Mouse (Mus musculus): ENCODE results near the gene Tst.
A peak's percentile ranks its signal among the peaks of the same experiment; 100 is the strongest.

Gene Tst

GRCm38 (mm10) chr15:78429871-78430622 lies 24.3 kb upstream of the Tst start:
- no peak for DNase-seq (ENCODE audit: low spot score)

- DNase-seq (ENCODE audit: low spot score): no peak
These were observed 23.4 kb upstream of the Tst start for GRCm38 (mm10) chr15:78429139-78429459.

GRCm38 (mm10) chr15:78428391-78429138 lies 22.9 kb upstream of the Tst start, which contains the start of gene Kctd17:
Gene Kctd17, plus strand, starts transcription at chr15:78428564.
- DNase-seq (ENCODE audit: low spot score): peak; percentile 82

GRCm38 (mm10) chr15:78425230-78425629 lies 19.5 kb upstream of the Tst start:
- DNase-seq (ENCODE audit: low spot score): no peak

DNA sequence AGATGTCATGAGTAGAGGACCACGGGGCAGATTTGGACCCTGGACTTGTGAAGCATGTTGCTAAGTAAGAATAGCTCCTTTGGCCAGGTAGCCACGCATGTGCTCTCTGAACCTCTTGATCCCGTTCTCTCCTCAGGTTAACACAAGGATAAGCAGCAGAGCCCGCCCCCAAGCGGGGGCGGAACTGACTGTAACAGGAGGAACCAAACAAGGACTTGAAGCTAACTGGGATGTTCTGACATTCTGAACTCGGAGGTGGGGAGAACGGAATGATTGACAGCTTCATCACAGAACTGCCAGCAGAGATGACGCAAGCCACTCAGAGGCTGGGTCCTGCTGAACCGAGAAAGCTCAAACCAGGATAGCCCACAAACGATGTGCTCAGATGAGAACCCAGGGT lies 18.8 kb upstream of the Tst start:
- DNase-seq (ENCODE audit: low spot score): peak; percentile 86

- DNase-seq (ENCODE audit: low spot score): peak; percentile 79
These were observed 16.6 kb upstream of the Tst start for GRCm38 (mm10) chr15:78422046-78422956.

DNA sequence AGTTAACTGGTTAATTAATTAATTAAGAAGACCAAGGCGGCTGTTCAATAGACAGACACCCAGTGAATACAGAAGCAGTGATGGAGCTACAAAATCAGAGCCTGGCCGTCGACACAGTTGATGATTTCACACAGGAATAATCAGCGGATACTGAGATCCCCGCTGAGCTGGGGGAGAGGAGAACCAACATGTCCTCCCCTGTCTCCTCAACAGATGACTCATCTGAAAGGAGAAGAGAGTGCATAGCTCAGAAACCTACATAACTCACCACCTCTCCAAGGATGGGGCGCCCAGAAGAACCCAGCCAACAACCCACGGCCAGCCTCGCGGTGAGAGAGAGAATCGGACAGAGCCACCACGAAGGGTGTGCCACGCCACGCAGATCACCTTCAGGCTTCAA lies 14.7 kb upstream of the Tst start:
- DNase-seq (ENCODE audit: low spot score): no peak

DNA sequence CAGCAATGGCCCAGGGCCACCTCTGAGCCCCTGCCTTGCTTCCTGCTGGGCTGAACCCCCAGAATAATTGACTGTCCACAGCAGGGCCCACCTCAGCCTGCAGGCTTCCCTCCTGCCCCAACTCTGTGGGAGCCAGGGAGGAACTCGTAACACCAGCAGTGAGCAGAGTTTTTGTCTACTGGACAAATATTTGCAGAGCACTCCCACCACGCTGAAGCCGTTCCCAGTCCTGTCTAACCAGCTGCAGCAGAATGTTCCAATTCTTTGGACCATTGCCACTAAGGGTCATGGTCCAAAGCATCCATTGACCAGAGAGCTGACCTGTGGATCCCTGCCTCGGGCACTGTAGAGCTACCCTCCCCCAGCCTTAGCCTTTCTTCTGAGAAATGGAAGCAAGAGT lies 11.2 kb upstream of the Tst start:
- peak; percentile 89 for DNase-seq (ENCODE audit: low spot score)

- DNase-seq (ENCODE audit: low spot score): no peak
These were observed 8.4 kb upstream of the Tst start for GRCm38 (mm10) chr15:78414157-78414556.

GRCm38 (mm10) chr15:78413719-78414117 lies 8.0 kb upstream of the Tst start:
- DNase-seq (ENCODE audit: low spot score): no peak

DNA sequence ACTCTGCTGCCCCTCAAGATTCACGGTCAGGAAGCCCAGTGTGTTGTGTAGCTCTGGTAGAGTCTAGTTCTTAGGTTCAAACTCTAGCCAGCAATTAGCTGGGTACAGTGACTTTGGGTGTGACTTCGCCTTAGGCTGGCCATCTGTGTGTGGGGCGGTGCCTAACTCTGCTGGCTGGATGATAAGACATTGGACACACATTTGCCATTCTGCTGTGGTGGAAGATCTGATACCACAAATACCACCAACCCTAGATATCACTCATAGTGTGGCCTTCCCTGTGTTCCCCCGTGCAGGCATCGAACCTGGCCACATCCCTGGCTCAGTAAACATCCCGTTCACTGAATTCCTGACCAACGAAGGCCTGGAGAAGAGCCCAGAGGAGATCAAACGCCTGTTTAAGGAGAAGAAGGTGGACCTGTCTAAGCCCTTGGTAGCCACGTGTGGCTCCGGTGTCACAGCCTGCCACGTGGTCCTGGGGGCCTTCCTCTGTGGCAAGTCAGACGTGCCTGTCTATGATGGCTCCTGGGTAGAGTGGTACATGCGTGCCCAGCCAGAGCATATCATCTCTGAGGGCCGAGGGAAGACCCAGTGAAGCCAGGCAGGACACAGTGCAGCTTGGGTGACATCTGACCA lies 7.5 kb upstream of the Tst start:
- no peak for DNase-seq (ENCODE audit: low spot score)

GRCm38 (mm10) chr15:78409570-78410052 lies 3.9 kb upstream of the Tst start:
- peak; percentile 81 for DNase-seq (ENCODE audit: low spot score)

DNA sequence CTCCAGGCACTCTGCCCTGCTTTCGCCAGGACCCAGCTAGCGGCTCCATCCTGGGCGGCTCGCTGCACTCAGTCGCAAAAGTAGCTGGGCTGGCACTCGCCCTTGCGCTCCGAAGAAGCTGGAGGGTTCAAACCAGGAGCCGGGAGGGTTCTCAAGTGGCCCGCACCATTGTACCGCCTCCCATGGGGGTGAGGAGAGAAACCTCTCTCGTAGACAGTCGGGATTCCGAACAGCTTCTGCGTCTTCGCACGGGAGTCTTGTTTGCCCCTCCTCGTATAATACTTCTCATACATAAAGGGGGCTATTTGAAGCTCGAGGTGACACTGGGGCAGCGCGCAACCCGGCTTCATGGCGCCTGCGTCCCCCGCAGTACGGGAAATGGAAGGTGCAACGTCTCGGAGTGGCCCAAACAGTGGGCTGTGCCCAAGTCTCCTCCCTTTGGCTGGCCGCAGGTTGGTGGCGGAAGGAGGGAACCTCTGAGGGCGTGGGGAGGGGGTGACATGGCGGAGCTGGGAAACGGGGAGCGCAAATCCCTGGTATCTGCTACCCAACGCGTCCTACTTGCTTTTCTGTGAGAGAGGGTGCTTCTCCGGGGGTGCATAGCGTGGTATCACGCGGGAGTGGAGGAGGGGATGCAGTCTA lies 707 bp upstream of the Tst start, which contains the start of gene Mpst:
TSS of gene Mpst (plus strand) at position 124 of the 642 bp plus-strand sequence.
- peak; percentile 91 for DNase-seq (ENCODE audit: low spot score)

- no peak for DNase-seq (ENCODE audit: low spot score)
These were observed 609 bp downstream of the Tst start for GRCm38 (mm10) chr15:78405098-78405497.

DNA sequence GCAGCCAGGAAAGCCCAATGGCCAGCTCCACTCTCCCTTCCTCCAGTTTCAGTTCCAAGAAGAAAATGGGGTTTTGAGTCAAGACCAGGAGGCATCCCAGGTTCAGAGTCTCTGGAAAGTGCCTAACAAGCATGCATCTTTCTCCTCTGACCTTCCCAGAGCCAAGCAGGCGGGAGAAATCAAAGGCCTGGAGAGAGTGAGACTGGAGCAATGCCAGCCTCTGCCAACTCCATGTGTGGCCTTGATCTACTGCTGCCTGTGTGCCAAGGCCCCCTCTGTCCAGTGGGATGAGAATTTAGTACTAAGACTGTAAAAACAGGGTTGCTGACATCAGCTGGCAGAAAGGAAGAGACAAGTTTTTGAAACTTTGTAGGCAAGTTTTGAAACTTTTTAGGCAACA lies 1.8 kb downstream of the Tst start:
- DNase-seq (ENCODE audit: low spot score): no peak

DNA sequence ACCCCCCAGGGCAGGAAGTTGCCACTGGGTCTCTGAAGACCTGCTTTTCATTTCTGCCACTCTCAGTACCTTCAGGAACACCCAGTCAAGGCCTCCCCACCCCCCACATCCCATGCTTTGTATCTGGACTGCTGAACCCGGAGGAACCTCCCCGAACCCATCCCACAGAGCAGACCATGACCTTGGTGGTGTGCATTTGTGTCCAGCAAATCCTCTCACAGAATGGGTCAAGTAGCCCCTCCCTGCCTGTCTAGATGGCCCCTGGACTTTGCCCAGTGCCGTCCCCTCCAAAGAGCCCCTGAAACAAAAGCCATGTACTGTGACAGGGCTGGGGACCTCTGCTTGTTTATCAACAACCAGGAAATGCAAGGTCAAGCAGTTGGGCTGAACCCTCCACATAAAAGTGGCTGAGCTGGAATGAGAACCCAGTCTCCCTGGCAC lies 2.4 kb downstream of the Tst start:
- peak; percentile 90 for DNase-seq (ENCODE audit: low spot score)

DNA sequence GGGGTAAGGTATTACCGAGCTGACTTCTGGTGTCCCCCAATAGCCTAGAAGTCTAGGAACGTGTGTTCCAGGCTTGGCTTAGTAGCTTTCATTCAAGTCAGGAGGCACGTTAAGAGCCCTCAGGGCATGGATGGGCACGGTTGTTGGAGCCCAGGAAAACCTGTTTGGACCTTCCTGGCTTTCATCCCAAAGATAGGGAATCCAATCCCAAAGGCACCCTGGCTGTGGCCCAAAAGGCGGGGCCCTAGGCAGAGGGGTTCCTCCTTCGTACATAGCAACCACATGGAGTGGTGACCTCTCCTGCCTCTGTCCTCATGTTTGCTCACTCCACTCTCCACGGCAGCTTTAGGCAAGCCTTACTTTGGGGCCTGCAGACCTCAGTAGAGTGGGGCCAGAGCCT lies 3.3 kb downstream of the Tst start:
- DNase-seq (ENCODE audit: low spot score): no peak

DNA sequence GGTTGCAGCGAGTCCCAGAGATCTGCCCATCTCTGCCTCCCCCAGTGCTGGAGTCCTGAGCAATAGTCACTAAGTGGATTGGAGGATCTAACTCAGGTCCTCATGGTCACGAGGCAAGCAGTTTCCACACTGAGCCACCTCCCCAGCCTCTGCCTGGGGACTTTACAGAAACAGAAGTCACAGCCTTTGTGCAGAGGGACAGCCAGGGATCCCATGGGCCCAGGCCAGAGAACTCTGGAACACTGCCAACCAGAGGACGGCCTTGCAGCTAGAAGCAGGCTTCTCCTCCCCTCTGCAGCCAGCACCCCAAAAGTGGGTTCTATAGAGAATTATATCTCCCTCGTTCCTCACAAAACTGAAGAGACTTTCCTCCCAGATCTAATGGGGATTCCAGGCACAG lies 3.8 kb downstream of the Tst start:
- DNase-seq (ENCODE audit: low spot score): no peak

DNA sequence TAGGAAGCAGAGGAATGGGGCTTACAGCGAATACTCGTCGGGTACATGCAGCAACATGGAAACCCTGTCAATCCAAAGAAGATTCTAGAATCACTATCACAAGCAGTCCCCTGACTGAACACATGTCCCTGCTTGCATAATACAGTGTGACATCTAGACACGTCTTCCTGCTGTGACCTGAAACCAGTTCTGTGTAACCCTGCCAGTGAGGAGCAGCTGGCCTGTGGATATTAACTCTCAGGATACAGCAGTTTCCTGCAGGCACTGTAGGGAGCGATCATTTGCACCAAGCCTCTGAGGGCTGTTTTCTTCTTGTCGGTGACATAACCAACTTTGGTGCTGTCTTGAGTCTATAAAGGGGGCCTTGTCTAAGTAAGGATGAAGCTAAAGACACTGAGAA lies 4.4 kb downstream of the Tst start:
- no peak for DNase-seq (ENCODE audit: low spot score)

- DNase-seq (ENCODE audit: low spot score): no peak
These were observed 10.2 kb downstream of the Tst start, which contains the start of gene Tex33 for GRCm38 (mm10) chr15:78395478-78395962. Gene Tex33, minus strand, starts transcription at chr15:78395912.

DNA sequence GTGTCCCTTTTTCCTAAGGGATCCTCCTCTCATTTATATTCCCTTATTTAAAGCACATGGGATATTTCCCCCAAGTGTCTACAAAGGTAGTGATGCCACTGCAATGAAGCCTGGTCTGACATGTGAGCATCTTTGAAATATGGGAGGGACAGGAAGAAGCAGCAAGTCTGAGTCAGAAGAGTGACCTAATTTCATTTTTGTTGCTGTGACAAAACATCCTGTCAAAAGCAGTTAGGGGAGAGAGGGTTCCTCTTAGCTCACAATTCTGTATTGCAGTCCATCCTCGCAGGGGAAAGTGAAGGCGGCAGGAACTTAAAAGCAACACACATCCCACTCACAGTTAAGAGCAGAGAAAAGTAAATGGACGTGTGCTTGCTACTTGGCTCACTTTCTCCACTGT lies 14.9 kb downstream of the Tst start:
- no peak for DNase-seq (ENCODE audit: low spot score)

All from yolk sac, embryonic 10.5 days (tissue).